Mouse (Mus musculus) adrenal gland, postnatal 10 days (tissue): ENCODE measurements at regions not wholly inside any gene's neighbourhood (a gene's known extent, or its start where the extent isn't known, plus 50 kb on each side); places are given as distances from the start of the nearest gene placed in this dataset.
A peak's percentile ranks its signal among the peaks of the same experiment; 100 is the strongest.

Experiments
- DNase-seq: peaks from one replicate; pipeline ENCODE4 v3.0.0; 2021; ENCODE audit warnings: mixed read lengths

DNA sequence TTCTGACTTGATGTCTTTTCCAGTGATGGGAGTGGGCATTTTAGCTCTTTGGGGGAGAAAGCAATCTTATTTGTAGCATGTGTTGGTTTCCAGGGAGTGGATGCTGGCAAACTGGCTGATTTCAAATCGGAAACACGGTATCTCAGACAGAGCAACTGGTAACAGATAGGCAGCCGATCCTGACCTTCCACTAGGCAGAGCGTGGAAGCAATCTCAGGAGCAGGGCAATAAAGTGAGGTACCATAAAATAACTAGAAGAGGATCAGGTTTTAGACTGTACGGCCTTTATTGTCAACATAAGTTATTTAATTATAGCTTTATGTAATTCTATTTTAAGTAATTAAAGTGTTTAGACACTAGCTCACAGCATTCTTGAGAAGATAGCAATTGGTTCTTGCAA, 390.0 kb downstream of the Plk2 start:
- DNase-seq, result no peak

DNA sequence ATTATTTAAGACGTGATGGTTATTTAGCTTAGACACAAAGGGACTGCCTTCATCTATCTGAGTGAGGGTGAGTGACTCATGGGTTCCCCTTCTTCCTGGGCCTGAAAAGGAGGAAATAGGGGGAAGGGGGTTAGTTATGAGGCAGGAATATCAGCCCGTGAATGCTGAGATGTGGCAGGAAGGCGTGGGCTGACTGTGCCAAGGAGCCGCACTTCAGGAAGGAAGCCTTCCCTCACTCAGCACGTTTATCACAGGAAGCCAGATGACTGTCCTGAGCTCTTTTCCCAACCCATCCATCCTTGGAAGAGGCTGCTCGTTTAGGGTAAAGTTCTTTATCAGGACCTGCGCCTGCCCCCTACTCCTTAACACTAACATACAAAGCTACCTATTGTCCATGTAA, 403.5 kb downstream of the Plk2 start:
- DNase-seq, result no peak

DNA sequence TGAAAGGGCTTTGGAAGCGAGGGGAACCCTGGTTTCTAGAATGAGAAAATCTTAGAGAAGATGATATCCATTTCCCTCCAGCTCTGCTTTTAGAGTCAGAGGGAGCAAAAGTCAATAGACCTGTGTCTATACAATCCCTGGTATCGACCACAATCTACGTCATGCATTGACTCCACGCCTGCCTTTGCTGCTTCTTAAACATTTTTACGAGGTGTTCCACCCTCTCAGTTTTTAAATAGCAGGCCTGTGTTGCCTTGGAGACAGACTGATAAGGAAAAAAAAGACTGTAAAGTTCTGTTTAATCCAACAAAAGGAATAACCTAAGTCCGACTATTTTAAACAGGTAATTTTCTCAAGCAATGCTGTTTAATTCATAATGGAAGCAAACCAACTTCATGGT, 408.0 kb downstream of the Plk2 start:
- DNase-seq, result no peak

DNA sequence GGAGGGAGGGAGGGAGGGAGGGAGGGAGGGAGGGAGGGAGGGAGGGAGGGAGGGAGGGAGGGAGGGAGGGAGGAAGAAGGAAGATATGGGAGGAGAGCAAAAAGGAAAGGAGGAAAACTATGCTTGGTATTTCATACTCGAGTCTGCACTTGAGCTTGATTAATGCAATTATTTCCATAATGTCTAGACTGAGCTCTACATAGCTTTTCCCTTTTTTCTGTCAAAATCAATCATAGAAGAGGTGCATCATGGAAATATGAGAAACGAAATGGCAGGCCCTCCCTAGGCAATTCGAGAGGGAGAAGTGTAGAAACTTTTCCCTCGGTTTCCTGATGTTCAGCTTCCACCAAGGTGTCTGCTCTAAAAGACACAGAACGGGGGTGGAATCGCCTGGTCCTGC, 417.6 kb downstream of the Plk2 start:
- DNase-seq, result no peak

DNA sequence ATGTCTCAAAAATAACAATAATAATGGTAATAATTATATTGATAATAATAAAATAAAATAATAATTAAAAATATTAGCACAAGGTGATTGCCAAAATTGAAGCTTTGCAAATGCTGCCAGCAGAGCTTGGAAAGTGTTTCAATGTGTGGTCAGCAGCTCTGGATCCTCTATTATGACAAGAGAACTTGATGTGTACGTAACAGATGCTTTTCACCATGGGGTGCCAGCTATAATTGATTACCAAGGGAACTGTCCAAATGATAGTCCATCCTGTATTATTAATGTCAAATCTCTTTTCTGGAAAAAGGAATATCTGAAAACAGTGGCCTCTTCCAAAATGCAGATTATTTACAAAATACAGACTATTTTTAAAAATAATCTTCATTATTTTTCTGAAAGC, 419.2 kb downstream of the Plk2 start:
- no peak for DNase-seq

DNA sequence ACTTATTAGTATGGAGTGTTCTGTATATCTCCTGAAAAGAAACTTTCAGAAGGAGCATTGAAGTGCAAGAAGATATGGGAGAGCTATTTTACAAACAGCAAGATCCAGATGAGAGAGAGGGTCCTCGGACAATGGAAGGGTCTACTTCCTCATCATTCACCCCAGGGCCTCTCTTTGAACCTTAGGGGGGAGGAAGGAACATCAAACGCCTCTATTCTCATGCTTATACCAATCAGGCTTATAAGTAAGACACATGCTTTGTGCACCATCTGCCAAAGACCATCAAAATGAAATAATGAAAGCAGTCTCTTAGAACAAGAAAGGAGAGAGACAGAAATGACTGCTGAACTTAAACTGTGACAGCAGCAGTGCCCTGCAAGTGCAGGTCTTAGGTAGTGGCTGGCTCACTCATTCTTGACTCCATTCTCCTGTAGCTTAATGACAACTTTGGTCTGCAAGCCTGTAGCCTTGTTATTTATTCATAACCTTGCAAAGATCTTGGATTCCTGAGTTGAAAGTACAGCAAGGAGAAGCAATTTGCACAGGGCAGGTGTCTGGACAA, 424.5 kb downstream of the Plk2 start:
- DNase-seq, result no peak

DNA sequence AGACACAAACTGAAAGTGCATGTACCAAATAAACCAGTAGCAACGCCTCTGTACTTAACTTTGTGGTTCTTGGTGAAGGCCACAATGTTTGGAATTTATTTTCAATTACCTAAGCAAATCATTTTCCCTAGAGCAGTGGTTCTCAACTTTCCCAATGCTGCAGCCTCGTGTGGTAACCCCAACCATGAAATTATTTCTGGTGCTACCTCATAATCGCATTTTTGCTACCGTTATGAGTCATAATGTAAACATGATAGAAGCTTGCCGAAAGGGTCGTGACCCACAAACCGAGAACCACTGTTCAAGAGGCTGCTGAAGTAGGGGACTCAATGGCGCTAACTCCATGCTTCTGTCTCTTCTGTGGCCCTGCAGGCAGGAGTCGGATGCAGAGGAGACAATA, 429.9 kb upstream of the Actbl2 start:
- DNase-seq, result no peak

DNA sequence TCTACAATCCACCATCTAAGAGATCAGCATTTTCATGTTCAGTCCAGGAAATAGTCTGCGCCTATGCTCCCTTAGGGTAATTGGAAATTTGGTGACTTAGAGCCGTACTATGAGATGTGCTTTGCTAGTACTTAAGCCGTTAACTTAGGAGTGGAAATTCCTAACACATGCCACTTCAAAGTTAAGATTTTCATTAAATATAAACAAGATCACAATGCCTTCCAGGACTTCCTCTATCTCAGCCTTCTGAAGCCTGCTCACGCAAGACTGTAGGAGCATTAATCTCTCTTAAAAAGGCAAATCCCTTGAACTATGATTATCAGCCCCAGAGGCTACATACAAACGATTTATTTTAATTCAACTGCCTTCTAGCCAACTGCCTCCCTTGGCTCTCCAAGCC, 422.4 kb upstream of the Actbl2 start:
- no peak for DNase-seq

DNA sequence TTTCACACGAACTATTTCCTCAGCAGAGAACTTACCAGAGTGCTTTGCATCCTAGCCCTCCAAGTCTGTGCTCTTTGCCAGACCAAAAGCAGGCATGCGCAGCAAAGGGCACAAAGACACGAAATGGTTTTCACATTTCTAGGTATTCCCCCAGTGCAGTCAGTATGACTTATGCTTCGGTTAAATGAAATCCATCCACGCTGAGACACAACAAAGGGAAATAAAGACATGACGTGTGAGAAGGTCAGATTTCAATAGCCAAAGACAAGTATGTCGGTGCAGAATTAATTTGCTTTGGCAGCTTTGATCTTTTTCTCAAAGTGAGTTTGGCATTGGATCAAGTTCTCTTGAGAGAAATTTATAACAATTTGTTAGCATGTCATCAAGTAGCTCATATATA, 417.9 kb upstream of the Actbl2 start:
- DNase-seq, result no peak

DNA sequence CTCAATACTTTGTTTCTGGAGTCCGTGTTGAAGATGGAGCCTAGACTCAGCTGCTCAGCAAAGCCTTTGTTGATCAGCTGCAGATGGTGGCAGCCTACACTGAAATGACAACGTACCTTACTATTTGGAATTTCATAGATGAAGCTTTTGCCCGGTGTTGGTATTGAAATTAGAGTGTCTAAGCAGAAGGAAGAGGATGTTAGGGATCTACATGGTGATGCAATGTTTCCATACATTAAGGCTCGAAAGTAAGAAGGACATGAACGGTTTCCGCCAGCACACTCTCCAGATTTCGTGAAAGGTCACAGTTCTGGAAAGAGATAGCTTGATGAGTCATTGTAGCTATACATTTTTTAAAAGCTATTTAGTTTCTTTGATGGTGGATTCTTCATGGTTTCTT, 412.9 kb upstream of the Actbl2 start:
- no peak for DNase-seq

DNA sequence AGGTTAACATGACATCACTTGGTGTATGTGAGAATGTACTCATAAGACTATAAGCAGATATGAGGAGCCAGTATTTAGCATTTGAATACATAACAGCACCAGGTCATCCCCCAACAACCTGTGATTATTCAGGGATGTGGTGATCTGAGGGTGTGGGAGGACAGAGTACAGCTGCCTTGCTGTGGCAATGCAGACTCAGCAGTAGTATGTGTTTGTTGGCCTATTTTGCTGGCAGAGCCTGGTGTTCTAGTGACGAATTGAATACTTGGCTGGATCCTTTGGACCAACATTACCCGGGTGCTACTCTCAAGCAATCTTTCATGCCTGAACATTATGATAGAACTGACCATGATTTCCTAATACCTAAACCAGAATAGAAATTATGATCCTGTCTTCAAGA, 409.1 kb upstream of the Actbl2 start:
- DNase-seq, result no peak

DNA sequence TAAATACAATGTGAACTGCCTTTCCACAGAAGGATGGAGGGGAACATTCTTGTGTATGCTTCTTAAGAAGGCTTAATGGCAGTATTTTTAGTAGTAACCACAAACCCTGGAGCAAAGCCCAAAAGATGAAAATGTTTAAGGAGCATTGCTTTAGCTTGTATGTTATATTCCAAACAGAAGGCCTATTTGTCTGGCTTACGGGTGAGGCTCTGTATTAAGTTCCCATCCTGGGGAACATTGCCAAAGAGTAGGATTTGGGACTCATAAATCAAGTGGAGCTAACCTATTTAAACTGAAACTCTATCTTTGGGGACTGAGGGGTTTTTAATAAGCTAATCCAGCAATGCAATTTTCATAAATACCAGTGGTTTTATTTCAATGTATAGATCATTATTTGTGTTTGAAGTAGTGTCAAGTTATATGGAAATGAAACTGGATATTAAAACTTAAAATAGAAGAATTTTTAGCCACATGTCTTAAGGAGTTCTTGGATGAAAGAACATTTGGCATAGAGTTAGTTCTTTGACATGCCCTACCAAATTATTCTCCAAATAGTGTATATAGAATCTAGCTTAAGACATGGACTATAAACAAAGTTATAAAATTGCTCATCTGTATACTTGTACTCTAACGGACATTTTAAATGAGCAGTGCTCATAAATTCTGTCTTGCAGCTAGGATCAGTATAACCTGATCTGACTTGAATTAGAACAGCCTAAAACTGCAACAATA, 401.7 kb upstream of the Actbl2 start:
- DNase-seq, result no peak

DNA sequence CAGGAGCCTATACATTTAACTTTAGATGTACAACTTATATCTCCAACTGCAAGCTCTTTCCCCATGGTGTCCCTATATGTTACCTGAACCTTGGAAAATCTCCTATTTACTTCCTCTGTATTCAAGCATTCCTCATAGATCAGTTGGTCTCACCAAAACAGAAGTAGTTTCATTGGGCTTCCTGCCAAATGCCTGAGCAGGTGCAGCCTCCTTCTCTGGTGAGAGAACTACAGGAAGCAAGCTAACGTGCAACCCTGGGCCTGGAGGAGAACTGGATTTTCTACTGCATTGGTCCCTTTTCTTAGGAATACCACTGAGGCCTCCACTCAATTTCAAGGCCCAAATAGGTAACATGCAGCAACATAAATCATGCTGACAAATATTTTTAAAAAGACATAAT, 400.6 kb upstream of the Actbl2 start:
- no peak for DNase-seq

DNA sequence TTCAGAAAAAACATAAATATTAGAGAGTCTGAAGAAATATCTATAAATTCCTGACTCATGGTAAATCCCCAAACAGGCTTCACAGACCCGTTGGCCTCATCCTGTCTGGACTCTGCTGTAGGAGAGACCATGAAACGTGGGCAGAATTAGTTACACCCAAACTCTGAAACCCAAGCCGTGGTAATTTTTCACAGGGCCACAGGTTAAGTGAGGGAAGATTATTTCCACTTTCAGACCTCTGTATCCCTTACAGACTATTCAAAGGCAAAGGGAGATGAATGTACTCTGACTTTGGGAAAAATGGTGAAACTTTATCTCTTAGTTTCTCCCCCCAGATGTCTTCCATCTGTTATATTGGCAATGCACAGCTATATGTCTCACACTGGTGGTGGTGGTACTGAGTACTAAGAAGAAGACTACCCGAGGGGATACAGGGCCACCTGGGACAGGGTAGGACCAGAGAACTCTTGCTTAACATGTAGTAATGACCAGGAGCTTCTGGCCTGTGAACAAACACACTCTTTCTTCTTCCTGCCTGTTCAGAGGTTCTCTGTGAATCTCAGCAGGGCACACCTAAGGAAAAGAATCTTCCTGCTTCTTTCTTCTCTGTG, 388.8 kb upstream of the Actbl2 start:
- no peak for DNase-seq

DNA sequence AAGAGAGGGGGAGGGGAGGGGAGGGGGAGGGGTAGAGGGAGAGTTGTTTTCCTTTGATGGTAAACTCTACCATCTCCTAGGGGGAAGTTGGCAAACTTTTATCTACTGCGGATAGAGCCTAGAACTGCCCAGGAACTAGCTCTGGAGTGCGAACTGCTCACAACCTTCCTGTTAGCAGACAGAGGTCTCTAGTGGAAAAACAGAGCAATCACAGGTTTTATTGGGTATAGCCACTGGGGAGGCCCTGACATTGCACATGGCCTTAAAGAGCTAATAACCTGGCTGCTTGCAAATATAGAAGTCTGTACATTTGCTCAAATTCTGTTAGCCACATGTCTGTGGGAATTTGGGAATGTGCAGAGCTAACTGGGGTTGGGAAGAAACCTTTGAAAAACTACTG, 388.1 kb upstream of the Actbl2 start:
- peak; percentile 8 for DNase-seq

DNA sequence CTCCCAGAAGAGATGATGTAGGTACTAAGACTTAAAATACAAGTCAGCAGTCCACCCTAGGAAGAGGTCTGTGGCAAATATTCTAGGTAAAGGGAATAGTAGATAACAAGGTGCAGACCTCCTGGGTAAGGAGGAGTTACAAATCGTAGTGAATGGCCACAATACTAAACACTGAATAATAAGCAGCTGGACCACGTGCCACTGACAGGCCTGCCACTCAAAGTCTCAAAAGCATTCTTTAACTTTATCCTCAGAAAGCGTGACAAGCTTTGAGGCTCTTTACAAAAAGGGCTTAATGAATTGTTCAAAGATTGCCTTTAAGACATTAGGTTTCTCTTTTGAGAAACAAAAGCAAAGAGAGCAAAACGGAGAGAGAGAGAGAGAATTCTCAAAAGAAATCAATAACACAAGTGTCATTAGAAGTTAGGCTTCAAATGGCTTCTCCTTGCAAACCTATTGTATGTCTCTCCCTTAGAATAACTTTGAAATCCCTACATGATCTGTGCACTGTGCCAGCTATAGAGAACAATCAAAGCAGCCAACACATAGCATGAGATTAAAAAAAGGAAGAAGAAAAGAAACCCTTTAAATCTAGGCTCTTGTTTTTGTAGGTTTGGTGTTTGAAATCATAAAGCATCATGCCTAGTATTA, 383.6 kb upstream of the Actbl2 start:
- no peak for DNase-seq

DNA sequence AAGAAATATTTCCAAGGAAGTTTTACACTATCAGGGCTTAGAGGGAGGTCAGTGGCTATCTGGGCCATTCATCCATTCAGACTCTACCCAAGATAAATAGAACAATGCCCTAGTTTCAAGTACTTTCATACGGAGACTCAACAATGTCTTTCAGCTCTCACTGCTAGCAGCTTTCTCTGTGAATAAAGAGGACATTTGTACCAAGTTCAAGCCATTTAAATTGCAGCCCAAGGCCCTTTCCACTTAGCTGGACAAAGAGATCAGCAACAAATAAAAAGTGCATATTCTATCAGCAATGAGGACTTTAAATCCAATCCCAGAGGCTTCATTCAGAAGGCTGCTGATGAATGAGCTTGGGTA, 383.1 kb upstream of the Actbl2 start:
- DNase-seq, result no peak

DNA sequence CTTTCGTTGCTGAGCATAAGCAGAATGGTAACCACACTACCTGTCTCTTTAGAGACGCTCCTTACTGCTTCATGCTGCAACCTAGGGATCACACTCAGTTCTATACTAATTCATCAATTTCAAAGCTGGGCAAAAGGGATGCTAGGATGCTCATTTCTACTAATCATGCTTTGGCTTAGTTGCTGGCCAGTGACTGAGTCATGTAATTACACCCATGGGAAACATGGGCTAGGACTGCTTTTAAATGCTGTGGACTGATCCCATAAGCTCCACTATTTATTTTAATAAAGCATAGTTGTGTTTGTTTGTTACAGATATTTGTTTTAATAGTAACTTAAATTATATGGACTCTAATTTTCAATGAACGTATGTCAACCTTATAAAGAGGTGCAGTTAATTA, 373.2 kb upstream of the Actbl2 start:
- no peak for DNase-seq

DNA sequence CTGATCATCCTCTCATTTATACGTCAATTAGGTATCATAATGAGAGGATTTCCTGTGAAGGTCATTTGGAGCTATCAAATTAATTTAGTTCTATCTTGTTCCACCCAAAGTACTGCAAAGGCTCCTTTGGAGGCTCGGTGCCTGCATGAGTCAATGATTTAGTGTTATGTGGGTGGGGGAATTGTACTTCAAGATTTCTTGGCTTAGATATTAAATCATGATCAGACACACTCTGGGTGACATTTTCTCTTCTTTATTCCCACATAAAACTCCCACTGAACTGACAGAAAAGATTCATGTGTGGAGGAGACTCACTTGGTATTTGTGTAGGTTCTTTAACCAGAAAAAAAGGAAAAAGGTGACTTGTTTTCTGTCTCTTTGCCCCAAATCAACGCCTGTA, 372.6 kb upstream of the Actbl2 start:
- DNase-seq, result no peak

DNA sequence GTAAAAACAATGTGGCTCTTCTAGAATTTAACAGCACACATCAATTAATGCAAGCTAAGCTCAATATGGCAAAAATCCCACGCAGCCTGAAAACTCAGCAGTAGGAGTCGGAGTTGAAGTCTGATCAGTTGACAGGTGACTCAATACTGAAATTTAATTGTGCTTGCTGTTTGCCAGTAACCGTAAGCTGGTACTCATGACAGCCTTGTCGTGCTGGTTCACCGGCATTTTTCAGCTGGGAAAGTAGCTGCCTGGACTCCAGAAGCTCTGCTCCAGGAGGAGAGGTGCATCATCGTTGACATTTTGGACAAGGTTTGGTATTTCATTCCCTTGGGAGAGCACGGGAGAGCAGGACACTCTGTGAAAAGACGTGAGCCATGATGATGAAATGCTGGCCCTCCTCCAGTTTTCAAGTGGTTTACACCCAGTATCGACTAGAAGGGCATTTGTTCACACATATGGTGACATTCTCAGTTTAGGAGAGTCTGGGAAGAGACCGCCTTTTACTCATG, 372.1 kb upstream of the Actbl2 start:
- DNase-seq, result peak; percentile 54

DNA sequence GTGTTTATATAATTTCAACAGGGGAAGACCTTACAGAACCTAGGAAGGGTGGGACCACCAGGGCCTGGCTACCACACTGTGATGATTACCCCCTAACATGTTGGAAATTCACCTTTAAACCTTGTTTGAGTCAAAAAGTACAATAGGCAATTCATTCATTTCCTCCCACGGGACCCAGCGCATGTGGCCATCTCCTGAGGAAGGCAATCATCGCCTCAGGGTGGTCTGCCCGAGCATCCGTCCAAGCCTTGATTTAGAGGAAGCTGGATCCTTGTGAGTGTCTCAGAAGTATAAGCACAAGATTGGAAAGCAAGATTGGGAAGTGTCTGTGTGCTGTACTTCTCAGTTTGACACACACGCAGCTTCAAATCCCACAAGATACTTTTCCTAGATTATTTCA, 360.9 kb upstream of the Actbl2 start:
- no peak for DNase-seq

DNA sequence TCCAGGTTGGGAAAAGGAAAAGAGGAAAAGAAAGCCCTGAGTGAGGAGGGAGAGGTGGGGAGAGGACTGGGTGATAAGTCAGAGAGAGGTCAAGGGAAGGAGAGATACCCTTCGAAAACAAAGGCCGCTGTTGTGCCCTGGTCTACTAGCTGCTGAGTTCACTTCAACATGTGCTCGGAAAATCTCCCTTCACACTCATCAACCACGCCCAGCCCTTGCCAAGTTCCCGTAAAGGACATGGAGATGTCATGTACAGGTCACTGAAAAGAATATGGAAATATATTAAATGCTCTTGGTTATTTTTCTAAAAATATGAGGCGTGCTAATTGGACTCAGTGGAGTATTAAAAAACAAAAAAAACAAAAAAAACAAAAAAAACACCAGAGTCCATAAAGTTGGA, 359.5 kb upstream of the Actbl2 start:
- no peak for DNase-seq

DNA sequence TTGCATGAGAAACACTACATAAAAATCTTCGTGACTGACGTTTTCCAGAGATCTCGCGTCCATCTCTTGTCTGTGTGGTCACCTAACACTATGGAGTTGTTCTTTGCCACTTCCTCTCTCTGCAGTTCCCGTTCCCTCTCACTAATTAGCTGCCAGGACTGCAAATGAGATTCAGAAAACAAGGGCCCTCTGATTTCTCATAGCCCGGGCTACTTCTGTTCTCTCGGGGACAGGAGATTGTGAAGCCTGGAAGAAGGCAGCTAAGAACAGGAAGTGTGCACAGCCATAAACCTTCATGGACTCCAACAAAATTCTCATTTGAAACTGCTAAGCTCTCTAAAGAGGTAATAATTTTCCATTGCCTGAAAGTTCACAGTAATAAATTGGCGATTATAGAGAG, 358.9 kb upstream of the Actbl2 start:
- no peak for DNase-seq

DNA sequence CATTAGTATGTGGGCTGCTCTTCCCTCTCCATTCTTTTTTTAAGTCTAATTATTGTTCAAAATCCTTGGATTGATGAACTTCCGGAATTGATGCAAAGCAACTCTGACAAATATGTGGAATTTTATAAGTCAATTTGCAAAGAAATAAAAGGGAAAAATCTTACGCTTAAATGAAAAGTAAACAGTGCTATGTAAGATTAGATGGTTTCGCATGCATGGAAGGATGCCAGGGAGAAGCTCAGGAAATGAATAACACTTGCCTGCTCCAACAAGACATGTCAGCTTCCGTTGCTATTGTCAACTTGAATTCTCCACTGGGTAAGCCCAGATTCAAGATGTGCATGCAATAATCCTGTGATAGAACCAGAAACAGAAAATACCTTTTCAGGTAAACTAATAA, 357.2 kb upstream of the Actbl2 start:
- no peak for DNase-seq
